Mouse (Mus musculus): ENCODE measurements around the gene Hras. TPM values are rescaled to one million over a fixed set of nuclear protein-coding genes. Genes with fewer than 3 reads are reported as not detected.

The Hras gene
- total and polyA plus RNA-seq, 2 experiments from 2014 or later = 113 to 209 TPM

DNA sequence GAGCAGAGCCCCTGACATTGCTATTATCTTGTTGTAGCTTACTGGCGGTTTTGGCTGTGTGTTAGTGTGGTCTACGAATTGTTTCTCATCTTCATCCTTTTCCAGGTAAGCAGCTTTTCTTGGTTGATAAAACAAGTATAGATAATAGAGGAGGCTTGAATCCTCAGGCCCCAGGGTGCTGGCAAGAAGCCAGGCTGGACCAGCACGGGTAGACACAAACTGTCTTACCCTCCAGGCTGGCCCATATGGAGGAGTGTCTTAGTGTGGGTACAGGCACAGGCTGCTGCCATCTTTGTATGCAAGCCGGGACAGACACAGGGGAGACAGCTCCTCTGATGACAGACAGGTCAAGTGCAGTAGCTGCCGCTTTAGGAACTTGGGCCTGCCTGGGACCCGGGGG, 46.8 kb downstream of the Hras start:
- Histone ChIP-seq H3K27ac (ENCODE audit: low read depth, low read length) (no peak overlapping the region), H3K36me3 (ENCODE audit: insufficient read depth, low read length) (peaks cover 29% of the 10 kb centered on the region; the same call in 1 of the 2 replicates), H3K4me3 (ENCODE audit: low read depth, low read length) (no peak overlapping the region), H3K4me1 (ENCODE audit: insufficient read depth, low read length) (no peaks in the 10 kb centered on the region), H3K9ac (replicated peaks; ENCODE audit: low read length, poor library complexity, severe bottlenecking) (no peak overlapping the region), H3K9me3 (ENCODE audit: low read length) (no peaks in the 10 kb centered on the region), H3K4me2 (ENCODE audit: low read depth, low read length, poor library complexity, severe bottlenecking) (no peak overlapping the region), H3K27me3 (ENCODE audit: insufficient read depth, low read length) (no peaks in the 10 kb centered on the region)
- 76% methylated on average over 6 of the region's 6 CpGs for WGBS
- DNase-seq (ENCODE audit: low spot score) (no peak), ATAC-seq (ENCODE audit: low FRiP score) (no peak)
- TF ChIP-seq CTCF (IDR thresholded peaks at IDR 0.05) = no peak

DNA sequence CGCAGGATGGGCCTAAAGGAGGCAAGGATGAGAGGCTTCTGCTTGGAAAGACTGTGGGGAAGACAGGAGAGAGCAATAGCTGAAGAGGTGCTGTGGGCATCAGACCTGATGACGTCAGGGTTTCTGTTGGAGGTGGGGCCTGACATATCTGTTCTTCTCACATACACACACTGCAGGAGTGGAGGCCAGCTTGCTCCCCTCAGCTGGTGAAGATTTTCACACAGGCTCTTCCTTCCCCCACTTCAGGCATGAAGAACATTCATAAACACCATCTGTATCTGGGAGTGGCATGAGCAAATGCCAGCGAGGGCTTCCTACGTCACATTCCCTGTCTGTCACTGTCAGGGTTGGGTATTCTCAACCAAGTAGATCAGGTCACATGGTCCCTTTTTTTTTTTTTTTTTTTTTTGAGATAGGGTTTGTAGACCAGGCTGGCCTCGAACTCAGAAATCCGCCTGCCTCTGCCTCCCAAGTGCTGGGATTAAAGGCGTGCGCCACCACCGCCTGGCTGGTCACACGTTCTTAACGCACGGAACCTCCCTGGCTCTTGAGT, 47.7 kb downstream of the Hras start:
- no peak for ATAC-seq (ENCODE audit: low FRiP score)
- WGBS = 94% methylated on average over 12 of the region's 12 CpGs
- no peaks in the 10 kb centered on the region for H3K4me1 ChIP-seq (ENCODE audit: insufficient read depth, low read length)
- TF ChIP-seq CTCF (IDR thresholded peaks at IDR 0.05) = no peak
- DNase-seq (ENCODE audit: low spot score) = no peak
- H3K27ac ChIP-seq (ENCODE audit: low read depth, low read length) = no peak overlapping the region
- H3K9me3 ChIP-seq (ENCODE audit: low read length) = no peaks in the 10 kb centered on the region
- no peaks in the 10 kb centered on the region for H3K27me3 ChIP-seq (ENCODE audit: insufficient read depth, low read length)
- no peak overlapping the region for H3K9ac ChIP-seq (replicated peaks; ENCODE audit: low read length, poor library complexity, severe bottlenecking)
- peaks cover 25% of the 10 kb centered on the region; the same call in 1 of the 2 replicates for H3K36me3 ChIP-seq (ENCODE audit: insufficient read depth, low read length)
- H3K4me2 ChIP-seq (ENCODE audit: low read depth, low read length, poor library complexity, severe bottlenecking) = no peak overlapping the region
- no peak overlapping the region for H3K4me3 ChIP-seq (ENCODE audit: low read depth, low read length)

DNA sequence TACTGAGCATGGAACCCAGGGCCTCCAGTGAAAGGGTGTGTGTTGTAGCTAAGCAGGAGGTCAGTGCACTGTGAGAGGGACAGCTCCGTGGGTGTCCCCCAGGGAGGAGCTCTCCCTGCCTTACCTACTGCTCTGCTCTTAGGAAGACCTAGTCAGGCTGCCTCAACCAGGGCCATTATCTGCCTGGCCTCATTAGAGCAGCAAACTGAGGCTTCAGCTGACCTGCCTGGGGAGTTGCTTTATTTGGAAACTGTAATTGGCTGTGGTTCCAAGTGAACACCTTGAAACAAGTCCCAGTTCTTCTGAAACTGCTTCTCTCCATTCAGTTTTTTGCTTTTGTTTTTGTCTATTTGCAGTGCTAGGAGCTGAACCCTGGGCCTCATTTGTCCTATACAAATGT, 48.4 kb downstream of the Hras start:
- H3K36me3 ChIP-seq (ENCODE audit: insufficient read depth, low read length) = peaks cover 23% of the 10 kb centered on the region; the same call in 1 of the 2 replicates
- no peak for TF ChIP-seq CTCF (IDR thresholded peaks at IDR 0.05)
- H3K9ac ChIP-seq (replicated peaks; ENCODE audit: low read length, poor library complexity, severe bottlenecking) = no peak overlapping the region
- ATAC-seq (ENCODE audit: low FRiP score) (no peak), DNase-seq (ENCODE audit: low spot score) (no peak)
- no peak overlapping the region for H3K4me2 ChIP-seq (ENCODE audit: low read depth, low read length, poor library complexity, severe bottlenecking)
- 76% methylated on average over 1 of the region's 1 CpGs for WGBS
- no peaks in the 10 kb centered on the region for H3K9me3 ChIP-seq (ENCODE audit: low read length)
- no peaks in the 10 kb centered on the region for H3K4me1 ChIP-seq (ENCODE audit: insufficient read depth, low read length)
- H3K4me3 ChIP-seq (ENCODE audit: low read depth, low read length) = no peak overlapping the region
- H3K27me3 ChIP-seq (ENCODE audit: insufficient read depth, low read length) = no peaks in the 10 kb centered on the region
- H3K27ac ChIP-seq (ENCODE audit: low read depth, low read length) = no peak overlapping the region

DNA sequence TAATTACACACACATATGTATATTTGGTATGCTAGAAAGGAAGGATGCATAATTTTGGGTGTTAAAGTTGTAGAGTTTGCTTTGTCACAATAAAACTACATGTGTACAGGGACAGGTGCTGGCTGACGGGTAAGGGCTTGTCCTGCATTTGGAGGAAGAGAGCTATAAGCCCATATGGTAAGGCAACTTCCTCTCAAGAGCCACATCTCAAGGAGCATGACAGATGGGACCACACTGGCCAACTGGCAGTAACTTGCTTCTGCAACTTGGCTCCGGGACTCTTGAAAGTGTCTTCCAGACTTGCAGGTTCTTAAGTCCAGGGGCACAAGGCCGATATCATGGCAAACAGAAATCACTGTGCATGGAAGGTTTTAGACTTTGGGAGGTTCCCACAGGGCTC, 49.2 kb downstream of the Hras start:
- ATAC-seq (ENCODE audit: low FRiP score) (no peak), DNase-seq (ENCODE audit: low spot score) (no peak)
- Histone ChIP-seq H3K4me1 (ENCODE audit: insufficient read depth, low read length) (no peaks in the 10 kb centered on the region), H3K27me3 (ENCODE audit: insufficient read depth, low read length) (no peaks in the 10 kb centered on the region), H3K9me3 (ENCODE audit: low read length) (no peaks in the 10 kb centered on the region), H3K9ac (replicated peaks; ENCODE audit: low read length, poor library complexity, severe bottlenecking) (no peak overlapping the region), H3K4me2 (ENCODE audit: low read depth, low read length, poor library complexity, severe bottlenecking) (no peak overlapping the region), H3K36me3 (ENCODE audit: insufficient read depth, low read length) (peaks cover 26% of the 10 kb centered on the region; the same call in 1 of the 2 replicates), H3K4me3 (ENCODE audit: low read depth, low read length) (no peak overlapping the region), H3K27ac (ENCODE audit: low read depth, low read length) (no peak overlapping the region)
- no peak for TF ChIP-seq CTCF (IDR thresholded peaks at IDR 0.05)
- 90% methylated on average over 3 of the region's 3 CpGs for WGBS

DNA sequence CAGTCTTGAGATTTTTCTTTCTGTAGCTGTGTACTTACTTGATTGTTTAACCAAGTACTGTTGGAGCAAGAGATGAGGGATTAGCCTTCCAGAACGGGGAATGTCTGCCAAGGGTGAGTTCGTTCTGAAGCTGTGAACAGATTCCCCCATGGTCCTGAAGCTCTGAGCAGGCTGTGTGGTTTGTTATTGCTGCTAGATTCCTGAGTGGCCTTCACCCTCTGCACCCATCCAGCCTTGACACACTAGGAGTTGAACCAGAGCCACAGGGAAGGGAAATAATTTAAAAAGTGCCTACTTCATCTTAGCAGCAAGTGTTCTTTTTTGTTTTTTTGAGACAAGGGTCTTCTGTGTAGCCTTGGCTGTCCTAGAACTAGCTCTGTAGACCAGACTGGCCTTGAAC, 49.9 kb downstream of the Hras start:
- no peak overlapping the region for H3K27ac ChIP-seq (ENCODE audit: low read depth, low read length)
- no peaks in the 10 kb centered on the region for H3K27me3 ChIP-seq (ENCODE audit: insufficient read depth, low read length)
- no peak for TF ChIP-seq CTCF (IDR thresholded peaks at IDR 0.05)
- no peak overlapping the region for H3K9ac ChIP-seq (replicated peaks; ENCODE audit: low read length, poor library complexity, severe bottlenecking)
- peaks cover 28% of the 10 kb centered on the region; the same call in 1 of the 2 replicates for H3K36me3 ChIP-seq (ENCODE audit: insufficient read depth, low read length)
- H3K9me3 ChIP-seq (ENCODE audit: low read length) = no peaks in the 10 kb centered on the region
- no peak overlapping the region for H3K4me2 ChIP-seq (ENCODE audit: low read depth, low read length, poor library complexity, severe bottlenecking)
- DNase-seq (ENCODE audit: low spot score) = no peak
- no peaks in the 10 kb centered on the region for H3K4me1 ChIP-seq (ENCODE audit: insufficient read depth, low read length)
- WGBS = 88% methylated on average over 2 of the region's 2 CpGs
- no peak for ATAC-seq (ENCODE audit: low FRiP score)
- no peak overlapping the region for H3K4me3 ChIP-seq (ENCODE audit: low read depth, low read length)

DNA sequence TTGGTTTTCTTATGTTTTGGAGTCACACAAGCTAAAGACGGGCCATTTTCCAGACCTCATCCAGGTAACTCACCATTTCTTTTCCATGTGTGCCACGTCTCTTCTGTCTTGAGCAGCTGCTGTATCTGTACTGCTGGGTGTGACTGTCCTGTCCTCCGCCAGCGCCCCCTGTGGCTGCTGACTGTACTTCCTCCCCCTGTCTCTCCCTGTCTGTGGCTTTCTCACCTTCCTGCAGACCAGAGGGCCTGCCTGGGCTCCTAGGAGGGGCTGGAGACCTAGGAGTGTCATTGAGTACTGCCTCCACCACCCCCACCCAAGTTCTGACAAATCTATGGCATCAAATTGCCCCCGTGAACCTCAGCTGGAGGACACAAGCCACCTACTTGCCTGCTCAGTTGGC, 50.7 kb downstream of the Hras start:
- ATAC-seq (ENCODE audit: low FRiP score) (no peak), DNase-seq (ENCODE audit: low spot score) (no peak)
- 54% methylated on average over 5 of the region's 5 CpGs for WGBS

More for the DNA sequence above, 50.7 kb downstream of the Hras start:
- peak; percentile 47 for TF ChIP-seq CTCF (IDR thresholded peaks at IDR 0.05)
- no peaks in the 10 kb centered on the region for H3K4me1 ChIP-seq (ENCODE audit: insufficient read depth, low read length)
- H3K9ac ChIP-seq (replicated peaks; ENCODE audit: low read length, poor library complexity, severe bottlenecking) = no peak overlapping the region
- no peak overlapping the region for H3K4me3 ChIP-seq (ENCODE audit: low read depth, low read length)
- H3K27ac ChIP-seq (ENCODE audit: low read depth, low read length) = no peak overlapping the region
- peaks cover 34% of the 10 kb centered on the region; the same call in 1 of the 2 replicates for H3K36me3 ChIP-seq (ENCODE audit: insufficient read depth, low read length)
- H3K4me2 ChIP-seq (ENCODE audit: low read depth, low read length, poor library complexity, severe bottlenecking) = no peak overlapping the region
- H3K27me3 ChIP-seq (ENCODE audit: insufficient read depth, low read length) = no peaks in the 10 kb centered on the region
- no peaks in the 10 kb centered on the region for H3K9me3 ChIP-seq (ENCODE audit: low read length)

Measured in midbrain, postnatal 0 days (tissue).